Mouse (Mus musculus) midbrain, embryonic 15.5 days (tissue): ENCODE data around the gene Zfp213. TPM values are rescaled to one million over a fixed set of nuclear protein-coding genes. Genes with fewer than 3 reads are reported as not detected.

ENCODE experiments used
- ATAC-seq: fragments of 200-750 bp; cut with Nextera tagmentation; replicated peaks from 2 replicates; pipeline ENCODE4 v1.8.0; 2017; ENCODE audit warnings: moderate TSS enrichment
- H3K27ac ChIP-seq: fragments of 300-500 bp; sonication (generic); 2 replicates; pipeline ENCODE4 v1.5.1; 2015; ENCODE audit warnings: mild to moderate bottlenecking, inconsistent platforms
- H3K27me3 ChIP-seq: fragments of 300-500 bp; sonication (generic); replicated peaks from 2 replicates; pipeline ENCODE4 v1.6.1; 2015; ENCODE audit warnings: inconsistent platforms
- H3K36me3 ChIP-seq: fragments of 300-500 bp; sonication (generic); replicated peaks from 2 replicates; pipeline ENCODE4 v1.6.1; 2015; ENCODE audit warnings: inconsistent platforms
- H3K4me1 ChIP-seq: fragments of 300-500 bp; sonication (generic); 2 replicates; pipeline ENCODE4 v1.6.1; 2015; ENCODE audit warnings: inconsistent platforms
- H3K4me2 ChIP-seq: fragments of 300-500 bp; sonication (generic); 2 replicates; pipeline ENCODE4 v1.6.1; 2015; ENCODE audit warnings: inconsistent platforms, mild to moderate bottlenecking, moderate library complexity
- H3K4me3 ChIP-seq: fragments of 300-500 bp; sonication (generic); 2 replicates; pipeline ENCODE4 v1.5.1; 2015; ENCODE audit warnings: mild to moderate bottlenecking, inconsistent platforms
- H3K9ac ChIP-seq: fragments of 300-500 bp; sonication (generic); 2 replicates; pipeline ENCODE4 v1.6.1; 2015; ENCODE audit warnings: mild to moderate bottlenecking, inconsistent platforms
- H3K9me3 ChIP-seq: fragments of 300-500 bp; sonication (generic); 2 replicates; pipeline ENCODE4 v1.6.1; 2016; ENCODE audit warnings: inconsistent platforms
- WGBS: fragments of 180-500 bp; shearing (Covaris S2); methylation state at CpG from one replicate; pipeline ENCODE4 v1.1.7; 2015; ENCODE audit warnings: mixed read lengths; 5-methylcytosine and 5-hydroxymethylcytosine counted together
- polyA plus RNA-seq: library from polyadenylated mRNA; unstranded; fragments of >200 nt; fragmentation: Nextera tagmentation; extraction: Ambion mirVana; gene quantifications from 2 replicates; pipeline ENCODE4 v1.2.1, GENCODE M21; 2015

Gene Zfp213
- polyA plus RNA-seq, 1 experiment from 2014 or later, result 19.4 TPM

DNA sequence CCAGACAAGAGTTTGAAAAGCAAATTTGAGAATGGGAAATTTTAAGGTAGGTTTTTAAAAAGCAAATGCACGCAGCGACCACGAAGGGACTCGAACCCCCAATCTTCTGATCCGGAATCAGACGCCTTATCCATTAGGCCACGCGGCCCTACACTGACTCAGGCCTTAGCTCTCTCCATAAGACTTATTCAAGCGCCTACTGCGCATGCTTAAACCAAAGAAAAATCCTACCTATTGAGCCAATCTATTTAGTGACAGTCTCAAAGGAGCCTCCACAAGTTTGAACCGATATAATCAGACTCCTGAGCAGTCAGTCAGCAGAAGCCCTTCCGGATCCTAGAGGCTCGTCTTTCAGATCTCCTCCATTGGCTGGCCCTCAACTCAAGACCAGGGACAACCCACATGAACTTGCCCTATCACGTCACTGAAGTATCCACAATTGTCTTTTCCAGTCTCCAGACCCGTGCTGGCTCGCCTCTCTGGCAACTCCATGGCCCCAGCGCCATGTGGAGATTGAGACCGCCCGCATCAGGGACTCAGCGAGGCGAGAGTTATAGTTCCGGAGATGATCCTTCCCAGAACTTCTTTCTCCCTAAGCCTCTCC lies 13.7 kb downstream of the Zfp213 start:
- H3K9ac ChIP-seq, result peak overlapping the region; percentile 63
- H3K4me3 ChIP-seq, result peak overlapping the region; percentile 59
- WGBS, result under 1% methylated on average over 22 of the region's 22 CpGs
- H3K9me3 ChIP-seq, result no peaks in the 10 kb centered on the region
- H3K4me1 ChIP-seq, result peaks cover 13% of the 10 kb centered on the region
- no peaks in the 10 kb centered on the region for H3K36me3 ChIP-seq
- ATAC-seq, result peak; percentile 76
- H3K27ac ChIP-seq, result peak overlapping the region; percentile 76
- H3K4me2 ChIP-seq, result peak overlapping the region; percentile 70
- no peaks in the 10 kb centered on the region for H3K27me3 ChIP-seq

DNA sequence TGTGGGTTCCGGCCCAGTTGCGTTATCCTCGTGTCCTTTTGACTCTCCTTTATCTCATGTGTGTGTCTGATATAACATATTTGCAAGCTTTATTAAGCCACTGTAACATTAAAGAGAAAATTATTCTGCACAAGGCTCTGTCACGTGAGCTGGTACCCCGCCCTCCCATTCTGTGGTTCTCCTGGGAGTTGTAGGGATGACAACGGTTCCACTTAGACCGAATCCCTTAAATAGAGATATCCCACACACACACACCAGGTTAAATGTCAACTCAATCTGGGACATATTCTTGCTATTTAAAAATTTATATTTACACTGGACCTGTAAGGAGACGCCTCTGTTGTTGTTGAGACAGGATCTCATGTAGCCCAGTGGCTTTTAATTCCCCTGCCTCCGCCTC lies 14.6 kb downstream of the Zfp213 start:
- H3K9me3 ChIP-seq, result no peaks in the 10 kb centered on the region
- H3K4me1 ChIP-seq, result peaks cover 13% of the 10 kb centered on the region
- peak overlapping the region; percentile 57 for H3K27ac ChIP-seq
- 2% methylated on average over 9 of the region's 9 CpGs for WGBS
- ATAC-seq, result peak; percentile 28
- peak overlapping the region; percentile 59 for H3K4me3 ChIP-seq
- H3K4me2 ChIP-seq, result peak overlapping the region; percentile 70
- peak overlapping the region; percentile 35 for H3K9ac ChIP-seq
- H3K27me3 ChIP-seq, result no peaks in the 10 kb centered on the region
- H3K36me3 ChIP-seq, result no peaks in the 10 kb centered on the region

DNA sequence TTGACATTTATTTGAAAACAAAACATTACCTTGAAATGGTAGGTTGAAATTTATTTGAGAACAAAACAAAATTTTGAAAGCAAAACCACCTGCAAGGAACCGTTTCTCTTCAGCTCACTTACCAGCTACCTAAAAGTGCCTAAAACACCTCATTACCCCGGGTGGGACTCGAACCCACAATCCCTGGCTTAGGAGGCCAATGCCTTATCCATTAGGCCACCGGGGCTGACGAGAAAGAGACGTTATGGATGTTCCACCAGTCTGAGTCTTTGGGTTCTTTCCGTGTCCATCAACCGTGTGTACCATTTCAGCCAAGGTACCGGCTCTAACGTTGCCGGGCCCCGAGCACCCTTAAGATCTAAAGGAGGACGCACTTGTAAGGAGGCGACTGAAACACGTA lies 15.4 kb downstream of the Zfp213 start:
- whole genome bisulfite sequencing, result 1% methylated on average over 15 of the region's 15 CpGs
- ATAC-seq, result peak; percentile 9

DNA sequence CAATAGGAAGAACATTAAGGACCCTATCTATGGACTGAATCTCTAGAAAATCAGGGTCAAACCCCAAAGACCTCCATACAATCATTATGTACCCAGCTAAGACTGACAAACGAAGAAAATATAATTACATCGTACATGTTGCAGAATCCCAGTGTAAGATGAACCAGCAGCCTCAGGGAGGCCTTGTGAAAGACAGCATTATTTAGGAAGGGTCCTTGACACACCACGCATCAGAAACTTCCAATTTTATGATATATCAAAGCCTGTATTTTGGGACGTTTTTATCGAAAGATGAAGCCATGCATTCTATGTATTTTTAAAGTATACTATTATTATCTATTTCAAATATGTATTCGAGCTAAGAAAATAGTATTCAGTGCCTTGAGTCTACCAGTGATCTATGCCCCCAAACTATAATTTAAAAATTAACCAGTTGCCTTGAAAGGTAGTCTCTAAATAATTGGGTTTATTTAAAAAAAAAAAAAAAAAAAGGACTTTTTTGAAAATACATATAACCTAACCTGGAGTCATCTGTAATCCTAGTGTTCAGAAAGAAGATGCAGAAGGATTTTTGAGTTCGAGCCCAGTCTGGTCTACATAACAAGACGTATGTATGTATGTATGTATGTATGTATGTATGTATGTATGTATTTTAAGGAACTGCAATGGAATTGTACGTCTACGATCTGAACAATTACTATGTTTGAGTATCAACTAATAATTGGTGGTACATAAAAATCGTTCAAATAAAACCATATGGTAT lies 16.2 kb downstream of the Zfp213 start:
- Histone ChIP-seq H3K9ac (no peak overlapping the region), H3K9me3 (no peaks in the 10 kb centered on the region), H3K4me1 (peaks cover 13% of the 10 kb centered on the region), H3K36me3 (no peaks in the 10 kb centered on the region), H3K4me2 (peak overlapping the region; percentile 70), H3K4me3 (peak overlapping the region; percentile 62), H3K27me3 (no peaks in the 10 kb centered on the region), H3K27ac (no peak overlapping the region)
- no peak for ATAC-seq
- 54% methylated on average over 11 of the region's 11 CpGs for WGBS

More for the DNA sequence above, 15.4 kb downstream of the Zfp213 start:
- Histone ChIP-seq H3K36me3 (no peaks in the 10 kb centered on the region), H3K27me3 (no peaks in the 10 kb centered on the region), H3K9me3 (no peaks in the 10 kb centered on the region), H3K4me3 (peak overlapping the region; percentile 59), H3K9ac (peak overlapping the region; percentile 35; the same call in 1 of the 2 replicates), H3K27ac (peak overlapping the region; percentile 64), H3K4me1 (peaks cover 13% of the 10 kb centered on the region), H3K4me2 (peak overlapping the region; percentile 70)

DNA sequence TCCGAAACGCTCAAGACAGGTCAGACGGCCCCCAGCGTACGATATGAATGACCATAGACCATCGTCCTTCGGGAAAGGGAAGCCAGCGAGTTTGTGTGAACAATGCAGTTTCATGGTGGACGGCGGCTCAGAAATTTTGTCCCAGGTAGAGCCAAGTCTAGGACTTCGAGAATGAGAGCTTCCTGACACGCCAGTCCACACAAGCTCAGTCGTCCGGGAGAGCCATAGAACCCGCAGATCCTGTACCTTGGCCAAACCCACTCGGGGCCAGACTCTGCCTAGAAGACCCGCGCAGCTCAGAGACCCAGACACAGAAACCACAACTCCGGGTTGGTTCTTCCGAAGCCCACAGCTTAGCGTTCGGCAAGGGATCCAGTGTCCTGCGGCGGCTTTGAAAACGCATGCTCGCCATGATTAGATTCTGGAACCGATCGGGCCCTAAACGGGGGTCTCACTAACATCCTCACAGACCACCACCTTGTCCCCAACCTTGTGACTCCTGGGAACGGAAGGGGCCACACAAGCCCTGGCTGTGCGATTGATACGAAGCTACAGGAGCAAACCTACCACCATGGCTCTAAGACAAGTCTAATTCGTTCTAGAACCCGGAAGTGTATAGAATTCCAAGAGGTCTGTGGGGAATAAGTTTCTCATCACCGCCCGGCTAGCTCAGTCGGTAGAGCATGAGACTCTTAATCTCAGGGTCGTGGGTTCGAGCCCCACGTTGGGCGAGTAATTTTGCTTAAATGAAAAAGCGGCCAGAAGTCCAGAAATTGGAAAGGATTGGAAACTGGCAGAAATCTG lies 17.1 kb downstream of the Zfp213 start:
- ATAC-seq, result peak; percentile 14
- peak overlapping the region; percentile 43 for H3K9ac ChIP-seq

DNA sequence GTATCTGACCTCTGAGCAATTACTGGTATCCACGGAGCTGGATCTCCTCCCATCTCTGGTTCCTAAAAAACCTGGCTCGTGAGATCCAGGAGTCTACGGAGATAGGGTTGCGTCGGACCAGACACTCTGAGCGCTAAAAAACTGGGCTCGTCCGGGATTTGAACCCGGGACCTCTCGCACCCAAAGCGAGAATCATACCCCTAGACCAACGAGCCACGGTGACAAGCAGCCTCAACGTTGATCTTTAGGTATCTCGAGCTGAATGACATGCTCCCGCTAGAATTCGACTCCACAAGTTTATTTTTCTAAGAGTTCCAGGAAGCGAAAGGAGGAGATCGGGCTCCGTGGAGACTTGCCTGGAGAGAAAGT lies 17.7 kb downstream of the Zfp213 start:
- Histone ChIP-seq H3K27ac (peak overlapping the region; percentile 54; the same call in 1 of the 2 replicates), H3K4me3 (peak overlapping the region; percentile 62)
- WGBS, result under 1% methylated on average over 20 of the region's 20 CpGs

More for the DNA sequence above, 17.1 kb downstream of the Zfp213 start:
- Histone ChIP-seq H3K4me2 (peak overlapping the region; percentile 52), H3K4me1 (peaks cover 12% of the 10 kb centered on the region), H3K27me3 (peaks cover under 1% of the 10 kb centered on the region), H3K9me3 (no peaks in the 10 kb centered on the region), H3K27ac (peak overlapping the region; percentile 54; the same call in 1 of the 2 replicates), H3K36me3 (no peaks in the 10 kb centered on the region), H3K4me3 (peak overlapping the region; percentile 62)
- under 1% methylated on average over 42 of the region's 42 CpGs for WGBS

DNA sequence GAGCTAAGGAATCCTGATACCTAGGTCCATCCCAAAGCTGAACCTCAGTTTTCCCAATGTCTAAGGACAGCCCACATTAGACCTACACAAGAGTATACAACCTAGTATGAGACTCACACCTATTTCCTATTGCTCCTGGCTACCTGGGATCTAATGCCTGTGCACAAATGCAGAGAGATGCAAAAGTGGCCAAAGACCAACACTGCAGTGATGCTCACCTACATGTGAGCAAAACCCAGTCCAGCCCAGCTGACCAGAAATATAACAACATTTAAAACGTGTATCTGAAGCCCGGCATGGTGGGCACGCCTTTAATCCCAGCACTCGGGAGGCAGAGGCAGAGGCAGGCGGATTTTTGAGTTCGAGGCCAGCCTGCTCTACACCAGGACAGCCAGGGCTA lies 18.2 kb downstream of the Zfp213 start:
- Histone ChIP-seq H3K9me3 (no peaks in the 10 kb centered on the region), H3K4me1 (peaks cover 4% of the 10 kb centered on the region; the same call in 1 of the 2 replicates), H3K27me3 (peaks cover 11% of the 10 kb centered on the region), H3K27ac (no peak overlapping the region), H3K9ac (no peak overlapping the region), H3K4me2 (peak overlapping the region; percentile 52), H3K36me3 (no peaks in the 10 kb centered on the region), H3K4me3 (peak overlapping the region; percentile 62)
- ATAC-seq, result no peak; the same call in 1 of the 2 replicates
- 12% methylated on average over 6 of the region's 6 CpGs for WGBS

More for the DNA sequence above, 17.7 kb downstream of the Zfp213 start:
- Histone ChIP-seq H3K27me3 (peaks cover 7% of the 10 kb centered on the region), H3K9ac (peak overlapping the region; percentile 43), H3K4me2 (peak overlapping the region; percentile 52), H3K36me3 (no peaks in the 10 kb centered on the region), H3K4me1 (peaks cover 7% of the 10 kb centered on the region), H3K9me3 (no peaks in the 10 kb centered on the region)
- ATAC-seq, result peak; percentile 31

DNA sequence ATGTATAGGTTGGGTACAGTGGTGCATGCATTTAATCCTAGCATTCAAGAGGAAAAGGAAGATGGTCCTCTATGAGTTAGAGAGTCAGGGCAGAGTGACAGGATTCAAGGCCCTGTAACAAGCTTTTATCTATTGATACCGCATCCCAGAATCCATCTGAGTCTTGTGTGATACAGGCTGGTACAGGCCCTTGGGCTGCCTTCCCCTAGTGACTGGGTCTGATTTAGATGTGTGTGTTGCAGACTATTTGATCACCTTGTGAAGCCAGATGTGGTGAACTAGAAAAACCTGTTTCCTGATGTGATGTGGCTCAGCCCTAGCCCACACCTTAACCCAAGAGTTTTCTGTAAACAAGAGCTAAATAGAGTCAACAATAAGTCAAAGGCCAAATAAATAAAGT lies 19.3 kb downstream of the Zfp213 start:
- H3K27me3 ChIP-seq, result peaks cover 15% of the 10 kb centered on the region
- no peaks in the 10 kb centered on the region for H3K9me3 ChIP-seq
- no peaks in the 10 kb centered on the region for H3K36me3 ChIP-seq
- ATAC-seq, result no peak
- no peak overlapping the region for H3K27ac ChIP-seq
- no peak overlapping the region for H3K4me2 ChIP-seq
- WGBS, result 94% methylated on average over 1 of the region's 1 CpGs
- no peak overlapping the region for H3K4me3 ChIP-seq
- H3K9ac ChIP-seq, result no peak overlapping the region
- H3K4me1 ChIP-seq, result peaks cover 2% of the 10 kb centered on the region; the same call in 1 of the 2 replicates

DNA sequence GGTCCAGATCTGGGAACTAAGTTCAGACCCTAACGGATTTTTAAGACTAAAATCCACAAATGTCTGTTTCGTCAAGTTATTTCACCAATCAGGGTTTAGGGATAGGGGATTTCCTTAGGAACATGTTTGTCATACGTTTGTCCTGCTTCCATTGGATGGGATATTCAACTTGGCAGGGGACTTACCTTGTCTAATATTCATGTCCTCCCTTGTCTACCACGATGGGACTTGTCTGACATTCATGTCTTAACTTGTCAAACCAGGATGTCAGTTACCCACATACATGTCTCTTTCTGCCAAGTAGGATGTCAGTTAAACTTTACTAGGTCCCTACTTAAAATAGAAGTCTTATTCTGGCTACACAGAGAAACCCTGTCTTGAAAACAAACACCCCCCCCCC lies 20.1 kb downstream of the Zfp213 start:
- 80% methylated on average over 4 of the region's 4 CpGs for WGBS
- no peaks in the 10 kb centered on the region for H3K36me3 ChIP-seq

DNA sequence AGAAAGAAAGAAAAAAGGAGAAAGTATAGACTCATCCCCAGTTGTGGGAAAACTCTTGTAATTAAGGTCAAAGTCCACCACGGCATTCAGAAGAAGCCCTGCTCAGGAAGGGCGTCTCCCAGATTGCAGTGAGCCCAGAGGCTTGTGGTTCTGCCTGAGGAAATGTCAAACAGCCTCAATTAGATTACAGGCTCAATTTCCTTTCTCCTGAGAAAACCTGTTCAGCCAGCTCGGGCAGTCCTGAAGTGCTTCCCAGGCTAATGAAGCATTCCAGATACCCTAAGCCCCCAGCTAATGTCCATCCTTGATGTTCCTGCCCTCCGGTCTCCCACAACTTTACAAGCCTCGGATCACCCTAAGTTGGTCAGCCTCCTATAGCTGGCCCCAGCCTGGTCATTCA lies 20.7 kb downstream of the Zfp213 start:
- 63% methylated on average over 5 of the region's 5 CpGs for WGBS
- H3K4me3 ChIP-seq, result no peak overlapping the region
- no peak overlapping the region for H3K9ac ChIP-seq

More for the DNA sequence above, 20.1 kb downstream of the Zfp213 start:
- Histone ChIP-seq H3K4me3 (no peak overlapping the region), H3K9me3 (no peaks in the 10 kb centered on the region), H3K27ac (no peak overlapping the region), H3K9ac (no peak overlapping the region), H3K4me1 (no peaks in the 10 kb centered on the region; the same call in 1 of the 2 replicates), H3K27me3 (peaks cover 23% of the 10 kb centered on the region), H3K4me2 (no peak overlapping the region)
- no peak for ATAC-seq

DNA sequence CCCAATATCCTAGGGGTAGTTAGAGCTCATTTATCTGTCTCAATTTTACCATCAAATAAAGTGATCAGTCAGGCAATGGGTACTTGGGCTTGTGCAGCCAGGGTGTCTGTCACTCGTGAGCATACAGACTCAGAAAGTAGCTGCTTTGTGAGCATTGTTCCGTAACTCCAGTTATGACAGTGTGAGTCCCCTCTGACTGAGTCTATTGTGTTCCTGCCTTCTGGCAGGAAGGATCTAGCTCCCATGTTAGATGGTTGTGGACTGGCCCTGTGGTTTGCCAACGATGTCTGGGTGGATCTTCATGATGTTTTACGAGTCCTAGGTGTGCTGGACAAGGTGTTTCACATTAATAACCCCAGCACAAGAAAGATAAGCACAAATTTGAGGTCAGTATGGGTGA lies 21.2 kb downstream of the Zfp213 start:
- Histone ChIP-seq H3K27ac (no peak overlapping the region), H3K4me3 (no peak overlapping the region), H3K9ac (no peak overlapping the region), H3K9me3 (no peaks in the 10 kb centered on the region), H3K27me3 (peaks cover 32% of the 10 kb centered on the region), H3K4me2 (no peak overlapping the region), H3K36me3 (no peaks in the 10 kb centered on the region), H3K4me1 (peaks cover 2% of the 10 kb centered on the region; the same call in 1 of the 2 replicates)
- 49% methylated on average over 4 of the region's 4 CpGs for WGBS
- ATAC-seq, result no peak

More for the DNA sequence above, 20.7 kb downstream of the Zfp213 start:
- Histone ChIP-seq H3K36me3 (no peaks in the 10 kb centered on the region), H3K4me1 (no peaks in the 10 kb centered on the region), H3K27me3 (peaks cover 27% of the 10 kb centered on the region), H3K27ac (no peak overlapping the region), H3K9me3 (no peaks in the 10 kb centered on the region), H3K4me2 (no peak overlapping the region)
- ATAC-seq, result no peak
